Mouse (Mus musculus): Measurements from ENCODE around the gene Rel. TPM values are rescaled to one million over a fixed set of nuclear protein-coding genes. Genes with fewer than 3 reads are reported as not detected.

The Rel gene
- polyA plus RNA-seq, 1 experiment from 2014 or later: 0.54 TPM

GRCm38 (mm10) chr11:23698526-23698925 lies 72.2 kb downstream of the Rel start:
- Histone ChIP-seq H3K4me3 (replicated peaks; ENCODE audit: low read depth, low read length) (no peak overlapping the region), H3K9me3 (replicated peaks; ENCODE audit: low read length) (no peaks in the 10 kb centered on the region), H3K27me3 (ENCODE audit: insufficient read depth, low read length) (no peaks in the 10 kb centered on the region), H3K36me3 (ENCODE audit: insufficient read depth, low read length) (no peaks in the 10 kb centered on the region), H3K4me2 (ENCODE audit: low read length) (no peak overlapping the region), H3K9ac (ENCODE audit: low read depth, low read length) (no peak overlapping the region), H3K27ac (no peak overlapping the region), H3K4me1 (replicated peaks; ENCODE audit: insufficient read depth, low read length) (no peaks in the 10 kb centered on the region)
- no peak for TF ChIP-seq CTCF (IDR thresholded peaks at IDR 0.05; ENCODE audit: low read depth)
- DNase-seq (ENCODE audit: low spot score) (no peak), ATAC-seq (replicated peaks; ENCODE audit: low FRiP score, low read depth) (no peak)
- WGBS: 71% methylated on average over 2 of the region's 2 CpGs

- Histone ChIP-seq H3K4me2 (ENCODE audit: low read length) (no peak overlapping the region), H3K36me3 (ENCODE audit: insufficient read depth, low read length) (no peaks in the 10 kb centered on the region), H3K27me3 (ENCODE audit: insufficient read depth, low read length) (no peaks in the 10 kb centered on the region), H3K27ac (no peak overlapping the region), H3K9me3 (replicated peaks; ENCODE audit: low read length) (no peaks in the 10 kb centered on the region), H3K4me1 (replicated peaks; ENCODE audit: insufficient read depth, low read length) (no peaks in the 10 kb centered on the region), H3K4me3 (replicated peaks; ENCODE audit: low read depth, low read length) (no peak overlapping the region), H3K9ac (ENCODE audit: low read depth, low read length) (no peak overlapping the region)
- TF ChIP-seq CTCF (IDR thresholded peaks at IDR 0.05; ENCODE audit: low read depth): no peak
- DNase-seq (ENCODE audit: low spot score) (no peak), ATAC-seq (replicated peaks; ENCODE audit: low FRiP score, low read depth) (no peak)
Measured at GRCm38 (mm10) chr11:23695847-23696246, 74.9 kb downstream of the Rel start.

GRCm38 (mm10) chr11:23693286-23693685 lies 77.5 kb downstream of the Rel start:
- WGBS: 98% methylated on average over 2 of the region's 2 CpGs
- DNase-seq (ENCODE audit: low spot score) (no peak), ATAC-seq (replicated peaks; ENCODE audit: low FRiP score, low read depth) (no peak)
- H3K27me3 ChIP-seq (ENCODE audit: insufficient read depth, low read length): no peaks in the 10 kb centered on the region
- H3K27ac ChIP-seq: no peak overlapping the region
- H3K9me3 ChIP-seq (replicated peaks; ENCODE audit: low read length): no peaks in the 10 kb centered on the region
- no peaks in the 10 kb centered on the region for H3K36me3 ChIP-seq (ENCODE audit: insufficient read depth, low read length)
- no peak for TF ChIP-seq CTCF (IDR thresholded peaks at IDR 0.05; ENCODE audit: low read depth)
- H3K4me2 ChIP-seq (ENCODE audit: low read length): no peak overlapping the region
- no peak overlapping the region for H3K9ac ChIP-seq (ENCODE audit: low read depth, low read length)
- no peak overlapping the region for H3K4me3 ChIP-seq (replicated peaks; ENCODE audit: low read depth, low read length)
- H3K4me1 ChIP-seq (replicated peaks; ENCODE audit: insufficient read depth, low read length): no peaks in the 10 kb centered on the region

GRCm38 (mm10) chr11:23688060-23688459 lies 82.7 kb downstream of the Rel start:
- Histone ChIP-seq H3K36me3 (ENCODE audit: insufficient read depth, low read length) (0 out of 2 replicates have a peak, but pooled peaks cover 5% of the 10 kb centered on the region), H3K27ac (no peak overlapping the region), H3K9ac (ENCODE audit: low read depth, low read length) (no peak overlapping the region), H3K4me3 (replicated peaks; ENCODE audit: low read depth, low read length) (no peak overlapping the region), H3K9me3 (replicated peaks; ENCODE audit: low read length) (no peaks in the 10 kb centered on the region), H3K4me1 (replicated peaks; ENCODE audit: insufficient read depth, low read length) (no peaks in the 10 kb centered on the region), H3K27me3 (ENCODE audit: insufficient read depth, low read length) (no peaks in the 10 kb centered on the region), H3K4me2 (ENCODE audit: low read length) (no peak overlapping the region)
- no peak for DNase-seq (ENCODE audit: low spot score)
- WGBS: 90% methylated on average over 1 of the region's 1 CpGs
- no peak for ATAC-seq (replicated peaks; ENCODE audit: low FRiP score, low read depth)
- no peak for TF ChIP-seq CTCF (IDR thresholded peaks at IDR 0.05; ENCODE audit: low read depth)

Other genes starting within 250 kb of the Rel start
- not detected in 2 replicates for gene 1700093K21Rik, start 249.8 kb downstream of the Rel start, polyA plus RNA-seq (2015; fragmentation: Nextera tagmentation; extraction: Ambion mirVana)
- gene 0610010F05Rik, start 137.3 kb downstream of the Rel start, polyA plus RNA-seq (2015; fragmentation: Nextera tagmentation; extraction: Ambion mirVana): 22.5 and 23.7 TPM in 2 replicates
- gene Pus10, start 105.3 kb downstream of the Rel start, polyA plus RNA-seq (2015; fragmentation: Nextera tagmentation; extraction: Ambion mirVana): 19.3 and 20.2 TPM in 2 replicates
- gene Pex13, start 105.0 kb downstream of the Rel start, polyA plus RNA-seq (2015; fragmentation: Nextera tagmentation; extraction: Ambion mirVana): 32.4 and 32.9 TPM in 2 replicates
- 9.5 and 9.8 TPM in 2 replicates for gene Papolg, start 124.3 kb upstream of the Rel start, polyA plus RNA-seq (2015; fragmentation: Nextera tagmentation; extraction: Ambion mirVana)

All from kidney, postnatal 0 days (tissue).